Mouse (Mus musculus) heart, postnatal 4 days (tissue): Measurements from ENCODE around the gene Bpifa5. TPM values are rescaled to one million over a fixed set of nuclear protein-coding genes. Genes with fewer than 3 reads are reported as not detected.
A peak's percentile ranks its signal among the peaks of the same experiment; 100 is the strongest.
"Not testable (repeated sequence)": the region's sequence is repeated elsewhere in the genome, so short reads cannot be mapped to it uniquely, and the experiment has no call there.

Experiments
- DNase-seq: peaks from one replicate; pipeline ENCODE4 v3.0.0; 2021
- total RNA-seq, 2 experiments: library from RNA; stranded (reverse); gene quantifications; 2 replicates each; pipeline ENCODE4 v1.2.3; 2021

The Bpifa5 gene
- not detected for total RNA-seq

DNA sequence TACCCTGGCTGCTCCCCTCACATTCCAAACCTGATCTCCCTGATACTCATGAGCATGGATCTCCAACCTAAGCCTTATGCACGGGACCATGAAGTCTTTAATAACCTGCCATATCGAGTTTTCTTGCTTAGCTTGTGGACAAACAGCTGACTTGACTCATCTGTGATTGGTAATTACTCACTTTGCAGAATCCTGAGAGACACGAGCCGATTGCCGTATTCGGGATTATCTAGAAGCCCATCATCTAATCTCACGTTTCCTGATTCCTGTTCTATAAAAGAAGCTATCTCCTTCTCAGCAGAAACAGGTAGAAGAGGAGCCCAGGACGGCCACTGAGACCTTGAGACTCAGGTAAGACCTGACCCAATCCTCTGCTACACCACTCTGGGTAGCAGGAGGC is at the start of gene Bpifa5:
TSS of gene Bpifa5 (plus strand) at position 301 of the 400 bp plus-strand sequence.
- no peak for DNase-seq

DNA sequence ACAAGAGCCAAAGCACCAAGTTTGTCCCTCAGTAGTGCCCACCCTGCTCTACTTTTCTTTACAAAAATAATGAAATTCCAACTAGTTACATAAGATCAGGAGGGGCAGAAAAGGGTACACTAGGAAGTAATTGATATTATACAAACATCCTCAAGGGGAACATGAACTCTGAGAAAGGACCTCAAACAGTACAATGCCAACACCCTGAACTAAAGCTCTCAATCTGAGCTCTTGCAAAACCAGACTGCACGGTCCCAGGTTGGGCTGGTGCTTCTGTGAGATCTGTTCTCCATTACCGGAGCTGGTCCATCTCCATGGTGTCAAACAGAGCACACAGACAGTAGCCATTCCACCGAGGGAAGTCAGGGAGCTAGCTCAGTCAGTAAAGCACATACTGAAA is 45.0 kb upstream of the Bpifa5 start:
- DNase-seq = no peak

DNA sequence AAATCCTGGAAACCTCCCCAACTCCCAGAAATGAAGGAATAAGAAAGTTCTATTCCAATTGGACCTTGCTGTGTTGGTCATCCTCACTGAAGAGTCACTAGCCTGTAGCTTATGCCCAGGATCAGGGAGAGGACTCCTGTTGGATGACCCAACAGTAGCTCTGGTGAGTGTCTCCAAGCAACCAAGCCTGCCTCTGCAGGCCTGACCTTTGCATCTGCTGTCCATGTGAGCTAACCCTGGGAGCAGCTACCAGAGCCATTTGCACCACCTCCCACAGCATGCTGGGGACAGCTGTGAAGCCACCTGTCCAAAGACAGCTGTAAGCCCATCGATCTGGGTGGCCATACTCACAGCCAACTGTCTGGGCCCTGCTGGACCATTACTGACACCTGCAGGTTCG is 32.3 kb upstream of the Bpifa5 start, which contains the start of gene Bpifa3:
TSS of gene Bpifa3 (plus strand) at position 217 of the 400 bp plus-strand sequence.
- no peak for DNase-seq

DNA sequence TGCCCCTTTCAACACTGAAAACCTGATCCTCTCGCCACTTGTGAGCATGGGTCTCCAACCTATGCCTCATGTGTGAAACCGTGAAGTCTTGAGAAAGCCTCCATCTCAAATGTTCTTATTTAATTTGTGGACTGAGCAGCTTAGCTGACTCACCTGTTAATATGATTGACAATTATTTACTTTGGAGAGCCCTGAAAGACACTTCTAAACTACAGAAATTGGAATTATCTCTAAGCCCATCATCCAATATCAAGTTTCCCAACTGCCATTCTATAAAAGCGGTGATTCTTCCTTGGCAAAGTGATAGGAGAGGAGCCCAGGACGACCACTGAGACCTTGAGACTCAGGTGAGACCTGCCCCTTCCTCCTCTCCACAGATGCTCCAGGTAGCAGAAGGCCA is 19.8 kb upstream of the Bpifa5 start, which contains the start of gene Bpifa1:
TSS of gene Bpifa1 (plus strand) at position 301 of the 400 bp plus-strand sequence.
- DNase-seq = no peak

DNA sequence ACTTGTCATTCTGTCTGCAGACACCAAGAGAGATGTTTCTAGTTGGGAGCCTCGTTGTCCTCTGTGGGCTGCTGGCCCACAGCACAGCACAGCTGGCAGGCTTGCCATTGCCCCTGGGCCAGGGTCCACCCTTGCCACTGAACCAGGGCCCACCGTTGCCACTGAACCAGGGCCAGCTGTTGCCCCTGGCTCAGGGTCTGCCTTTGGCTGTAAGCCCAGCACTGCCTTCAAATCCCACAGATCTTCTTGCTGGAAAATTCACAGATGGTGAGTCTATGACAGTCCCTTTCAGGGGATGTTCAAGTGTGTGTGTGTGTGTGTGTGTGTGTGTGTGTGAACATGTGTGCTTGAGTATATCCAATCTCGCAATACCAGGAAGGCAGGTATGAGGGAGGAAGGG is 18.7 kb upstream of the Bpifa5 start:
- DNase-seq = no peak

DNA sequence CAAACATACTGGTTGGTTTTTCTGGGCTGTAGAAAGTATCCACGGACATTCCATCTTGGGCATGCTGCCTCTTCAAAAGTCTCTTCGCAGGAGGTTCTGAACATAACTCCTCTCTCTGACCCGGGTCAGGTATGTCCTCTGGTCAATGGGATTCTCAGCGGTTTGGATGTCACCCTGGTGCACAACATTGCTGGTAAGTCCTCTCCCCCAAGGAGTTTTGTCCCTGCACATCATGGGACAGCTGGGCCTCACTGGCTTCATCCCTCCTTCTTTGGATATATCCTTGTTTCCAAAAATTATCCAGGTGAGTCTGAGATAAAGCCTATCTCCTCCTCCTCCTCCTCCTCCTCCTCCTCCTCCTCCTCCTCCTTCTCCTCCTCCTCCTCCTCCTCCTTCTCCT is 14.9 kb upstream of the Bpifa5 start:
- no peak for DNase-seq

DNA sequence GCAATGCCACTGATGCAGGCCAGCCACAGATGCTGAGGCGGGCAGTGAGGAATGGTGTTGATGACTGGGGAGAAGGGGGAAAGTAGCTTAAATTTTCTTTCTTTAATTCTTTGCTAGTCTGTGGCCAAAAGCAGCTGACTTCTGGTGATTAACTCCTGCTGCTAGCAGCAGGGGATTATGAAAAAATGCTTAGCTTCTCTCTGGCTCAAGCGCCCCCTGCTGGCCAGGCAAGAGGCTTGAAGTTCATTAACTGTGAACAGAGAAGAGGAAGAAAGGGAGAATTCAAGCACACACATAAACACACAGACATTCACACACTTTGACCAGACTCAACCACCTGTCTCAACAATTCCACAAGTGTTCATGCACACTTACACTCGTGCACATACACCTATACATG is 4.0 kb upstream of the Bpifa5 start:
- DNase-seq = peak; percentile 42

DNA sequence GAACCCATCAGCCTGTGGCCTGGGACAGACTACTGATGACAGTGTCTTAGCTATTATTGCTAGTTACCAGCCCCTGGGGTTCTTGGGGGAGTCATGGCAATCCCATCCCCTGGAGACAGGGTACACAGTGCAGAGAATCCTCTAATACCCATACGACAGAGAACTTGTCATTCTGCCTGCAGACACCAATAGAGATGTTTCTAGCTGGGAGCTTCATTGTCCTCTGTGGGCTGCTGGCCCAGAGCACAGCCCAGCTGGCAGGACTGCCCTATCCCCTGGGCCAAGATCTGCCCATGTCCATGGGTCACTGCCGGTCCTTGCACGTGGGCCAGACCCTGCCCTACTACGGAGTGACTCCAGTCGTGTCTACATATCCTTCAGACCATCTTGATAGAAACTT is 899 bp downstream of the Bpifa5 start:
- no peak for DNase-seq

DNA sequence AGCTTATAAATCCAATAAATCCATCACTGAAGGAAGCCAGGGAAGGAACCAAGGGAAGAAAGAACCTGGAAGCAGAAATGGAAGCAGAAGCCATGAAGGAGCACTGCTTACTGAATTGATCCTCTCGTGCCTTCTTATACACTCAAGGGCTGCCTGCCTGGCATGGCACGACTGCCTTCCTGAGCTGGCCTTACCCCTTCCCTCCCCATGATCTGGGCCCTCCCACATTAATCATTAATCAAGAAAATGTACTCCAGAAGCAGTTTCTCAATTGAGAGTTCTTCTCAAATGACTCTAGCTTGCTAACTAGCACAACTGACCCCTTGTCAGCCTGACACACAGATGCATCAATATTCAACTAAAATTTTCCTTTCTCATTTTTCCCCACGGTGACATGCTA is 6.8 kb downstream of the Bpifa5 start:
- no peak for DNase-seq

DNA sequence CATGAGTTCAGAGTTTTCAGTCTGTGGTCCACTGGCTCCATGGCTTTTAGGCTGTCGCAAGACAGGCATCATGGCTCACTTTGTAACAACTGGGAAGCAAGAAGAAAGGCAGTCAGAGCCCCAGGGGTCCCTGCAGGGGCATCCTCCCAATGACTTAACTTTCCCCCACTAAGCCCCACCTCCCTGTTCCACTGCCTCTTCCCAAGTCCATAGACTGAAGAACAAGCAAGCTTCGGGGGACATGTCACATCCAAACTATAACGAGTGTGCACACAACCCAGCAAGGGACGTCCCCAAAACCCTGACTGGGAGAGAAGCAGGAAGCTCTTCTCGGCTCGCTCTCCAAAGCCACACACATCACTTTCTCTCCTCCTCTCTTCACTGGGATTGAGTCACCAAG is 9.2 kb downstream of the Bpifa5 start:
- no peak for DNase-seq

DNA sequence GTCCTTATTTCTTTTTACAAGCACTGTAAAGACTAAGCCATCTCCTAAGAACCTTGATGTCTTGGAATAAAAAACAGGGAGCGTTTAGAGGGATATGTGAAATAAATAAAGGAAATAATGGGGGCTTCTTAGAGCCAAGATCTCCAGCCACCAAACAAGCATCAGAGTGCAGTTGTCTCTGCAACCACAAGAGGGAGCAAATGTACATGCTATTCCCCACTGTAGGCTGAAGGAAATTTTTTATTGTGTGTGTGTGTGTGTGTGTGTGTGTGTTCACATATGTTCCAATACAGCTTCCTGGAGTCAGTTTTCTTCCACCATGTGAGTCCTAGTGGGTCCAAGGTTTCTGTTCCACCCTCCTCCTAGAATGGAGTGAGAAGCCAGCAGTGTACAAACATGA is 10.9 kb downstream of the Bpifa5 start:
- DNase-seq = peak; percentile 62

DNA sequence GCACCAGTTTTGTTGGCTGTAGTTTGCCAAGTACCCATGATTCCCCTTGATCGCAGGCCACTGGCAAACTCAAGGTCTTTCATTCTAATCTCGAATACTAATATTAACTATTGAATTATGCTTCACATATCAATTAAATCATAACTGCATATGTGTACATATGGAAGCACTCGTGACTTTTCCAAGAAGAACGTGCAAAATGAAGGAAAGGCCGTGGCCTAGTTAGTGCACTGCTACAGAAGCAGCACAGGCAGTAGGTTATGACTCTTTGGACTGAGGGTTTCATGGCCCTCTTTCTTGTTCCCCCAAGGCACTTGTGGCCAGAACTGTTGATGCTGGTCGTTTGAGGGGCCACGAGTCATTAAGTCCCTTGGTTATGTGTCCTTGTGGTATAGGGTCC is 19.5 kb downstream of the Bpifa5 start:
- DNase-seq = not testable (repeated sequence)

DNA sequence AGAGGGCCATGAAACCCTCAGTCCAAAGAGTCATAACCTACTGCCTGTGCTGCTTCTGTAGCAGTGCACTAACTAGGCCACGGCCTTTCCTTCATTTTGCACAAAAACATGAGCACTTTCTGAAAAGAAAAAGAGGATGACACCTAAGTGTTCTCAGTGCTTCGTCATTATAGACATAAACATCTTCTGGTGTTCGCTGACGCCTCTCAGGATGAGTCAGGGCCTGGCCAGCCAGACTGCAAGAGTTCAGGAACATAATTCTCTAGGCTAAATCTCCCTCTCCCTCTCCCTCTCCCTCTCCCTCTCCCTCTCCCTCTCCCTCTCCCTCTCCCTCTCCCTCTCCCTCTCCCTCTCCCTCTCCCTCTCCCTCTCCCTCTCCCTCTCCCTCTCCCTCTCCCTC is 20.7 kb downstream of the Bpifa5 start:
- DNase-seq = not testable (repeated sequence)

DNA sequence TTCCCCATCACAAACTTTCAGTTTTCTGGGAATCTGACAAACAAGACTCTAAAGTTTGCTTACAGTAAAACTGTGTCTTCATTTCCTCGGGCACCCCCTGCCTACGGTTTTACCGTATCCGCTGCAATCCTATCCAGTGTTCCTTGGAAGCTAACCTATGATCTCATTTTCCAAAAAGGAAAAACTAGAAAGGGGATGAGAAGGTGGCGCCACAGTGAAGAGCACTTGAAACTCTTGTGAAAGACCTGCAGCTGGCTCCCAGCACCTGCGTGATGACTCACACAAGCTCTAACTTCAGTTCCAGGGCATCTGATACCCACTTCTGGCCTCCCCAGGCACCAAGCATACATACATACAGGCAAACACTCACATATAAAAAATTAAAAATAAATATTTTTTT is 22.9 kb downstream of the Bpifa5 start:
- no peak for DNase-seq

DNA sequence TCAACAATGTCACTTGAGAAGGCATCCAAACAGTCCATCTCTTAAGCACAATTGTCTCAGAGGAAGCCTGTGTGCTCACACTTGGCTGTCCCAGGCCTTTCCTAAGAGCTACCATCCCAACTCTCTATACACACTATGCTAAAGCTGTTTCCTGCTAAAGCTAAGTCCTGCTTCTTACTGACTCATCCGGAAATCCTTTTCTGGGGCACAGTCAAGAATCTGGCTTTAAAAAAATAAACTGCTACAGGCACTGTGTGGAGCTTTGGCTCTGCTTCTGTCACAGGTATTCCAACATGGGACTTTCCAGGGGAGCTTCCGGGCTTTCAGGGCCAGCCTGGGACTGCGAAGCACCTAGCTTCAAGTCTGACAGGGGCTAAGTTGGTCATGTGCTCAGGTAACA is 23.3 kb downstream of the Bpifa5 start:
- DNase-seq = no peak

DNA sequence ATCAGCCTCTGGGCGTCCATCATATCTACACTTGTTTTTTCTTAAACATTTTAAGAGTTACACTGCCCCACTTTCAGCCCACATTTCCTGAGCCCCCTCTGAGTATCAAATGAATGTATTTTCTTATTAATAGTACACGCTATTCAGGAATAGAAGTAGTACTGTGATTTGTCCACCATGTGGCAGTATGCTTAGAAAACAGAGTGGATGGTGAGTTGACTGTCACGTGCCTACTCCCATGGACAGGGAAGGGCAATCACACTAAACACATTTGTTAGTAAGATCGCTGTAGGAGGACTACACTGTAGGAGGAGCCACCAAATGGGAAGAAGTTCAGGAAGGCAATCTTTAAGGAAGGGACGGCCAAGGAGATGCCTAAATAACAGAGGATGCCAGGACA is 25.1 kb downstream of the Bpifa5 start:
- DNase-seq = peak; percentile 21

DNA sequence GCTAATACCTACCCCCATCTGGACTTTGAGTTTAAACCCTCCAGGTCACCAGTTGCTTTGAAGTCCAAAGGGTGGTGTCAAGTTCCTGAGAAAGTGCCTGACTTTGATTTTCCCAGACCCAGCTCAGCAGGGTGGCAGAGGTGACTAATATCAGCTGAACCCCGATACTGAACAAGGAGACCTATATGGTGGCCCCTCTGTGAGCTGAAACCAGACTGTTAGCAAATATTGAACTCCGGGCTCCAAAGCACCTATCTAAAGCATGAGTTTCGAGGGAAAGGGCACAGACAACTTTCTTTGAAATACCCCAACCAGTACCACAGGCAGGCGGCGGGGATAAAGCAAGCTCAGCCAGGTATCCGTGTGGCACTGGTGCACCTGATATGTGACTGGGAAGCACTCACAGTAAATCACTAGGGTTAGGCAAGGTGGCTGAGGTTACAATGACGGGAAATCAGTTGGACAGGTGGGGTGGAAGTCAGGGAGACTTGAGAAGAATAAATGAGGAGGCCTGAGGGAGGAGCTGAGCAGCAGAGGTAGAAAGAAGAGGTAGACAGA is 27.5 kb downstream of the Bpifa5 start:
- DNase-seq = no peak

DNA sequence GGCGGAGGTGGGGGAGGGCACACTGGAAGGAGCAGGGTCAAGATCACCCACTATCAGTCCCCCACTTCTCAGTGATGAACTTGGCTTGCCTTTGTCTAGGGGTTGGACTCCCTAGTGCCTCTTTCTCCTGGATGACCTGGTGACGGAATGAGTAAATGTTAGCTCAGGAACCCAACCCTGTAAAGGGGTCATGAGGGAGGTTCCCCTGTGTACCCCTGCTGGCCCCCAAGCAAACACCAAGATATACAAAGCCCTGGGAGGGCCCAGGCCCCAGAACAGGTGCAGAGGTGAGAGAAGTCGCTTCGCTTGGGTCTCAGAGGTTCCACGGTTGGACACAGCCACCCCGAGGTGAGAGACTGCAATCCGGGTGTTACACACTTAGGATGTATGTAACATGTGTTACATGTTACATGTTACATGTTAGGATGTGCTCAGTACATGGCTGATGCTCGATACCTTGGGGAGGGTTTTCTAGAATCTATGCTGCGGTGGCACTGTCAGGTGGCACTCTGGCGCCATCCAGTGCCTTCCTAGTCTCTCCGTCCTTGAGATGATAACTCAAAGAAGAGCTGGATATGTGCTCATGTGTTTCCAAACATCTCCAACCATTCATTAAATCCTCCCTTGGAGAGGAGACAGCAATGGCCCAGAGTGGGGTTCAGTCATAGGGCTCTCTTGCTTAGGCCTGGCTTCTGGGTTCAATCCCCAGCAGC is 28.3 kb downstream of the Bpifa5 start, which contains the start of gene Bpifb1:
TSS of gene Bpifb1 (plus strand) at position 273 of the 713 bp plus-strand sequence.
- no peak for DNase-seq

DNA sequence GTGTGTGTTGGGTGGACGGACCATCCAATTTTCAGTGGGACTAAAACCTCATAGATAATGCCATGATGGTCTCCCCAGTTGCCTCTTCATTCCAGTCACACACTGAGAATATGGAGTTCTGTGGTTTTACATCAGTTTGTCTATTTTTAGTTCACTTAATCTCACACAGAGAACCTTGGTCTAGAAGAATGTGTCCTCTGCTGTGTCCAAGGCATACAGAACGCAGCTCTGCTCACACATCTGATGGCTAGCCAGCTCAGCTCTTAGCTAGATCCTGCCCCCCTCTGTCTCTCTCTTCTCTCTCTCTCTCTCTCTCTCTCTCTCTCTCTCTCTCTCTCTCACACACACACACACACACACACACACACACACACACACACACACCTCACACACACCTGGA is 29.7 kb downstream of the Bpifa5 start:
- no peak for DNase-seq

DNA sequence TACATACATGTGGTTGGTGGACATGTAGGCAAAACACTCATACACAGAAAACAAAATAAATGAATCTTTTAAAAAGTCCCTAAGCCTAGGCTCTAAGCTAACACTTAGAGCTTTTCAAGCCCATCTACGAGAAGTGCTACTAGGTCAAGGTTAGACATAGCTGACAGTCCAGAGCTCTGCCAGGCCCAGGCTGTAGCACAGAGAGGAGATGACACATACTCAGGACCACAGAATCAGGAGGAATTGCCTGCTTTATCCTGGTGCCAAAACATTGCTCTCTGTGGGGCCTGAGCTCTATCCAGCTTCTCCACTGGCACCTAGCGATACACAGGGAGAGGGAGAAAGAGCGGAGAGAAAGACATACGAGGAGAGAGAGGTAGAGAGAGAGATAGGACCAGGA is 30.7 kb downstream of the Bpifa5 start:
- no peak for DNase-seq

DNA sequence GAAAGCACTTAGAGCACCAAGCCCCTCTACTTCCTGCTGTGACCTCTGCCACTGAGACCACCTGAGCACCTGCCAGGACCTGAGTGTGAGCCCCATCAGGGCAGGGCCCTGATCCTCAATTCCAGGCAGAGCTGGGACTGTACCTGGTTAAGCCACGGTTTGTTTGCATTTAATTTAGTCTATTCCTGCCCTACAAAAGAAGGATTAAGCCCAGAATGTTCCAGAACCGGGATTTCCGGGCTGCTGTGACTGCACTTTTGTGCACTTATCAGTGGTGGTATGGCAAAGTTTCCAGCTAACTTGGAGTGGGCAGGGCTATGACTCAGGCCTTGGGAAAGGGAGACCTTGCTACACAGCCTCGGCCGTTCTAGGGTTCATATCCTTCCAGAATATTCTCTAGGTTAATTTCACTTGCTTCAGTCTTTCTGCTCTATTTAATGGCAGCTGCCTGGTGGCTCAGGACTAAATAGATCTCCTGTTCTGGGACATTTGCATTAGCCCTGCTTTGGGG is 31.6 kb downstream of the Bpifa5 start:
- no peak for DNase-seq

DNA sequence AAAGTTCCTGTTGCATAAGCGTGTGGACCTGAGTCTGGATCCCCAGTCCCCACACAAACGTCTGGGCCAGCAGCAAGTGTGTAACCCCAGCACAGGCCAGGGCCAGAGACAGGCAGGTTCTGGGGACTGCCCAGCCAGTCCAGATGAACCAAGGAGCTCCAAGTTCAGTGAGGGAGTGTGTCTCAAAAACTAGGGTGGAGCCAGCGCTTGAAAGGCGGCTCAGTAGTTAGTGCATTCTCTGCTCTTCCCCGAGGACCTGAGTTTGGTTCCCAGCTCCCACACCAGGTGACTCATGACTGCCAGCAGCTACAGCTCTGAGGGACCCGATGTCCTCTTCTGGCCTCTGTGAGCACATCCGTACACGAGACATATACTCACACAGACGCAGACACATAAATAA is 34.6 kb downstream of the Bpifa5 start:
- no peak for DNase-seq

DNA sequence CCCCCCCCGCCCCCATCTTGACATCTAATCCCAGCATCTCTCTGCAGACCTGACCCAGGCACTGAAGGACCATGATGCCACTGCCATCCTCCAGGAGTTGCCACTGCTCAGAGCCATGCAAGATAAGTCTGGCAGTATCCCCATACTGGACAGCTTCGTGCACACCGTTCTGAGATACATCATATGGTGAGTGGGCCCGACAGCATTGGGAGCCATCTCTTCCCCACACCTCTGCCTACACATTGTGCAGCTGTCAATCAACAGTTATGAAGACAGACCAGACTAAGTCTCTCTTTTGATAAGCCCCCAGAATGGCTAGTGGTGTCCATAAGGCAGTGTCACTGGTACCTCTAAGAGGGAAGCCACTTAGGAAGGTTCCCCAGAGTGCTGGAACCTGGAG is 42.2 kb downstream of the Bpifa5 start:
- DNase-seq = no peak

DNA sequence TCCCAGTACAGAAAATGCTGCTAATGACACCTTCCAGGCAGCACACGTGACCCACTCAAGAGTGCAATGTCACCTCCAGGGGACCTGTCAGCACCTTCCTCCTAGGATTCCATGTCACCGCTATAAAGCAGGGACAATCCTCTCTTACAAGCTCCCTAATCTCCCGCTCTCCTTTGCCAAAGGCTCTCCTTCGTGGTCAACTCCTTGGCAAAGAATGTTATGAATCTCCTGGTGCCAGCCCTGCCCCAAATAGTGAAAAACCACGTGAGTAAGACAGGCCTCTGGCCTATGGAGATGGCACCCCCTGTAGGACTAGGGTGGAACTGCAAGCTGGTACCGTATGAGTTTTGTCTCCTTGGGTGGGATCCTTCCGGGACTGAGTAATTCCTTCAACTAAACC is 44.5 kb downstream of the Bpifa5 start:
- peak; percentile 89 for DNase-seq
